Mouse (Mus musculus): ENCODE results near the gene Adcy5. TPM values are rescaled to one million over a fixed set of nuclear protein-coding genes. Genes with fewer than 3 reads are reported as not detected.
A peak's percentile ranks its signal among the peaks of the same experiment; 100 is the strongest.

Adcy5 gene
- total and polyA plus RNA-seq, 2 experiments from 2014 or later: 7.0 to 57.8 TPM

- H3K4me2 ChIP-seq (ENCODE audit: low read depth): peak overlapping the region; percentile 83
- peak; percentile 57 for TF ChIP-seq CTCF (IDR thresholded peaks at IDR 0.05; ENCODE audit: low read depth)
- peak overlapping the region; percentile 89 for H3K9ac ChIP-seq
- 1% methylated on average over 76 of the region's 87 CpGs for WGBS
- peaks cover 36% of the 10 kb centered on the region for H3K4me1 ChIP-seq (ENCODE audit: insufficient read depth)
- H3K36me3 ChIP-seq (ENCODE audit: insufficient read depth): no peaks in the 10 kb centered on the region
- DNase-seq (peak; percentile 70), ATAC-seq (peak; percentile 16)
- H3K27ac ChIP-seq (ENCODE audit: low read depth, low read length): peak overlapping the region; percentile 90
- no peaks in the 10 kb centered on the region for H3K27me3 ChIP-seq (ENCODE audit: insufficient read depth, low read length)
- H3K4me3 ChIP-seq (ENCODE audit: low read depth, low read length): peak overlapping the region; percentile 80
- no peaks in the 10 kb centered on the region for H3K9me3 ChIP-seq (ENCODE audit: low read length)
Measured at GRCm38 (mm10) chr16:35155391-35156305, 971 bp downstream of the Adcy5 start.

DNA sequence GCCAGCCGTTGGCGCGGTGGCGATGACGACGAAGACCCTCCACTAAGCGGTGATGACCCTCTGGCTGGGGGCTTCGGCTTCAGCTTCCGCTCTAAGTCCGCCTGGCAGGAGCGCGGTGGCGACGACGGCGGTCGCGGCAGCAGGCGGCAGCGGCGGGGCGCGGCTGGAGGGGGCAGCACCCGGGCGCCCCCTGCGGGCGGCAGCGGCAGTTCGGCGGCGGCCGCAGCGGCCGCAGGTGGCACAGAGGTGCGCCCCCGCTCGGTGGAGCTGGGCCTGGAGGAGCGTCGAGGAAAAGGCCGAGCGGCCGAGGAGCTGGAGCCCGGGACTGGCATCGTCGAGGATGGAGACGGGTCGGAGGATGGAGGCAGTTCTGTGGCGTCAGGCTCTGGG is 1.6 kb downstream of the Adcy5 start:
- no peaks in the 10 kb centered on the region for H3K36me3 ChIP-seq (ENCODE audit: insufficient read depth)
- peak overlapping the region; percentile 89 for H3K9ac ChIP-seq
- peaks cover 43% of the 10 kb centered on the region for H3K4me1 ChIP-seq (ENCODE audit: insufficient read depth)
- peak; percentile 69 for TF ChIP-seq CTCF (IDR thresholded peaks at IDR 0.05; ENCODE audit: low read depth)
- DNase-seq (peak; percentile 53), ATAC-seq (no peak)
- H3K4me2 ChIP-seq (ENCODE audit: low read depth): peak overlapping the region; percentile 83
- no peaks in the 10 kb centered on the region for H3K27me3 ChIP-seq (ENCODE audit: insufficient read depth, low read length)
- H3K27ac ChIP-seq (ENCODE audit: low read depth, low read length): peak overlapping the region; percentile 90; the same call in 1 of the 2 replicates
- 5% methylated on average over 32 of the region's 48 CpGs for WGBS
- H3K9me3 ChIP-seq (ENCODE audit: low read length): no peaks in the 10 kb centered on the region
- peak overlapping the region; percentile 80 for H3K4me3 ChIP-seq (ENCODE audit: low read depth, low read length)

DNA sequence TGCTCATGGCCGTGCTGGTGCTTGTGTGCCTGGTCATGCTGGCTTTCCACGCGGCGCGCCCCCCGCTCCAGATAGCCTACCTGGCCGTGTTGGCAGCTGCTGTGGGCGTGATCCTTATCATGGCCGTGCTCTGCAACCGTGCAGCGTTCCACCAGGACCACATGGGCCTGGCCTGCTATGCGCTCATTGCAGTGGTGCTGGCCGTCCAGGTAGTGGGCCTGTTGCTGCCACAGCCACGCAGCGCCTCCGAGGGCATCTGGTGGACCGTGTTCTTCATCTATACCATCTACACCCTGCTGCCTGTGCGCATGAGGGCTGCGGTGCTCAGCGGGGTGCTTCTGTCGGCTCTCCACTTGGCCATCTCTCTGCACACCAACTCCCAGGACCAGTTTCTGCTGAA is 2.2 kb downstream of the Adcy5 start:
- Histone ChIP-seq H3K4me2 (ENCODE audit: low read depth) (peak overlapping the region; percentile 83), H3K9ac (no peak overlapping the region), H3K27ac (ENCODE audit: low read depth, low read length) (no peak overlapping the region), H3K4me1 (ENCODE audit: insufficient read depth) (peaks cover 45% of the 10 kb centered on the region), H3K9me3 (ENCODE audit: low read length) (no peaks in the 10 kb centered on the region), H3K4me3 (ENCODE audit: low read depth, low read length) (peak overlapping the region; percentile 80), H3K36me3 (ENCODE audit: insufficient read depth) (no peaks in the 10 kb centered on the region), H3K27me3 (ENCODE audit: insufficient read depth, low read length) (no peaks in the 10 kb centered on the region)
- 81% methylated on average over 21 of the region's 21 CpGs for WGBS
- TF ChIP-seq CTCF (IDR thresholded peaks at IDR 0.05; ENCODE audit: low read depth): no peak
- no peak for DNase-seq
- ATAC-seq: no peak

- Histone ChIP-seq H3K9me3 (ENCODE audit: low read length) (no peaks in the 10 kb centered on the region), H3K27me3 (ENCODE audit: insufficient read depth, low read length) (no peaks in the 10 kb centered on the region), H3K4me1 (ENCODE audit: insufficient read depth) (peaks cover 53% of the 10 kb centered on the region), H3K4me3 (ENCODE audit: low read depth, low read length) (peak overlapping the region; percentile 21), H3K4me2 (ENCODE audit: low read depth) (peak overlapping the region; percentile 83), H3K36me3 (ENCODE audit: insufficient read depth) (no peaks in the 10 kb centered on the region), H3K27ac (ENCODE audit: low read depth, low read length) (0 out of 2 replicates have a peak overlapping the region, but pooled peaks have one; percentile 17), H3K9ac (no peak overlapping the region)
- 72% methylated on average over 8 of the region's 8 CpGs for WGBS
- DNase-seq (no peak), ATAC-seq (no peak)
- TF ChIP-seq CTCF (IDR thresholded peaks at IDR 0.05; ENCODE audit: low read depth): no peak
Measured at GRCm38 (mm10) chr16:35159532-35159931, 4.9 kb downstream of the Adcy5 start.

GRCm38 (mm10) chr16:35159991-35160390 is 5.3 kb downstream of the Adcy5 start:
- H3K4me2 ChIP-seq (ENCODE audit: low read depth): peak overlapping the region; percentile 83
- ATAC-seq (peak; percentile 74), DNase-seq (peak; percentile 83)
- no peaks in the 10 kb centered on the region for H3K36me3 ChIP-seq (ENCODE audit: insufficient read depth)
- H3K27ac ChIP-seq (ENCODE audit: low read depth, low read length): 0 out of 2 replicates have a peak overlapping the region, but pooled peaks have one; percentile 17
- H3K27me3 ChIP-seq (ENCODE audit: insufficient read depth, low read length): no peaks in the 10 kb centered on the region
- no peak overlapping the region for H3K9ac ChIP-seq
- no peaks in the 10 kb centered on the region for H3K9me3 ChIP-seq (ENCODE audit: low read length)
- 40% methylated on average over 4 of the region's 4 CpGs for WGBS
- peak overlapping the region; percentile 21 for H3K4me3 ChIP-seq (ENCODE audit: low read depth, low read length)
- no peak for TF ChIP-seq CTCF (IDR thresholded peaks at IDR 0.05; ENCODE audit: low read depth)
- H3K4me1 ChIP-seq (ENCODE audit: insufficient read depth): peaks cover 57% of the 10 kb centered on the region

DNA sequence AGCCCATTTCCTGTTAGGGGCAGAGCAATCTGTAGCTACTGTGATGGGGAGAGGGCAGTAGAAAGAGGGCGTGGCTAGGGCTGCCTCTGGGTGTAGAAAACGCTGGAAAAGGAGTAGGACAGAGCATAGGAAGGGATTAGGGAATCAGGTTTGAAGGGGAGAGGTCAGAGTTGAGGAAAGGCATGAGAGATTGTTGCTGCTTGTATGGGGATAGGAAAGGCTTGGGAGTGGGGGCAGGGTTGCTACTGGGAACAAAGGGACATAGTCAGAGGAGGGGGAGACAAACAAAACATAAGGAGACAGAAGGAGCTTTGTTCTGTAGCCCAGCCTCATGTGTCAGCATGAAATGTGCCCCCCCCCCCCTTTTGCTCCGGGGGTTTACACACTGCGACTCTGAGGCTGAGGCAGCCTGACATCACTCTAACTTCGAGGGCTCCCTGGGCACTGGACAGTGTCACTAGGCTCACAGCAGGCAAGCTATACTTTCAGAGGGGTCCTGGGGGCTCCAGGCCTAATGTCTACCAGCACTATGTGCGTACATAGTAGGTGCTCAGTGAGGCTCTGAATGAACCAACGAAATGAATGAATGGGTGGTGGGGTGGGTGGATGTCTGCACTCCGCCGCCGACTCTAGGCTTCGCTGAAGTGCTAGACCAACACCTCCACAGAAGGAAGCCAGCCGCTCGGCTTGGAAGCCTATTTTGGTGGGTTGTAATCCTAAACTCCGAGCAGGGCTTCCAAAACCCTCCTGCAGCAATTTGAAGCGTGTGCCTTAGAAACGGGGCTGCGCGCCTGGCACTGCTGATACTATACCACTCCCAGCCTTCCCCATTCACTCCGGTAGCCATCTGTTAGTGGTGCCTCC is 9.9 kb downstream of the Adcy5 start:
- peak overlapping the region; percentile 37; the same call in 1 of the 2 replicates for H3K9ac ChIP-seq
- DNase-seq (peak; percentile 52), ATAC-seq (peak; percentile 37)
- H3K4me1 ChIP-seq (ENCODE audit: insufficient read depth): peaks cover 39% of the 10 kb centered on the region
- peak overlapping the region; percentile 64; the same call in 1 of the 2 replicates for H3K27ac ChIP-seq (ENCODE audit: low read depth, low read length)
- no peaks in the 10 kb centered on the region for H3K9me3 ChIP-seq (ENCODE audit: low read length)
- no peak overlapping the region for H3K4me3 ChIP-seq (ENCODE audit: low read depth, low read length)
- H3K27me3 ChIP-seq (ENCODE audit: insufficient read depth, low read length): no peaks in the 10 kb centered on the region
- 40% methylated on average over 19 of the region's 19 CpGs for WGBS
- H3K4me2 ChIP-seq (ENCODE audit: low read depth): peak overlapping the region; percentile 35
- H3K36me3 ChIP-seq (ENCODE audit: insufficient read depth): no peaks in the 10 kb centered on the region
- TF ChIP-seq CTCF (IDR thresholded peaks at IDR 0.05; ENCODE audit: low read depth): no peak
